Mouse (Mus musculus): ENCODE results near the gene Slc45a2.

DNA sequence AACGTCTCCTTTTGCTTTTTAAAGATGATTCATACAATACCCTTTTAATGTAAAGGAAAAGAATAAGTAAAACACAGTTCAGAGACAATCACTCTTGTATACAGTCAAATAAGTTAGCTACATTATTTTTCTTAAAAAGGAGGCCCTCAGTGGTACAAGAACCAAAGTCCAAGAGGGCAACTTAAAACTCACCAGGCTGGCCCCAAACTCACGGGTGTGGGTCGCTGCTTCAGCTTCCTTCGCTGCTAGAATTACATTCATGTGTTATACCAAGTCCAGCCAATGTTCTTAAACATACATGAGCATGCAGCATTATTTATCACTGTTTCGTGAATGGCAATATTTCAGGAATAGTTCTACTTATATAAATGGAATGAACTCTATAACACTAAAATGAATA lies 29.7 kb upstream of the Slc45a2 start:
- TF ChIP-seq POLR2A (IDR thresholded peaks at IDR 0.05; ENCODE audit: borderline replicate concordance, extremely low read depth, insufficient read depth, insufficient read length, poor library complexity, severe bottlenecking): no peak
- no peak for TF ChIP-seq CTCF (IDR thresholded peaks at IDR 0.05; ENCODE audit: borderline replicate concordance, extremely low read depth, insufficient read depth, insufficient read length)

Measured in brain, embryonic 14.5 days (tissue).